Mouse (Mus musculus) E14TG2a.4 (cell line): ENCODE results near the gene Rsf1.

Experiments used
- CTCF ChIP-seq: conservative IDR thresholded peaks from 2 replicates; pipeline ENCODE4 v1.5.1; 2014; ENCODE audit warnings: low read length
- POU5F1 ChIP-seq: IDR thresholded peaks from 2 replicates; pipeline ENCODE4 v1.6.1; 2014; ENCODE audit warnings: low read length, borderline replicate concordance

- TF ChIP-seq POU5F1 = no peak
- no peak for TF ChIP-seq CTCF
Measured at GRCm38 (mm10) chr7:97714651-97715050, 135.0 kb downstream of the Rsf1 start.
